Mouse (Mus musculus) myocyte (in vitro differentiated cells): ENCODE data around the gene Abcc10. TPM values are rescaled to one million over a fixed set of nuclear protein-coding genes. Genes with fewer than 3 reads are reported as not detected.

Experiments
- H3K27me3 ChIP-seq: one replicate; pipeline ENCODE4 v1.6.1; 2011; ENCODE audit not compliant: control insufficient read depth, insufficient read depth, insufficient read length
- H3K36me3 ChIP-seq: one replicate; pipeline ENCODE4 v1.6.1; 2011; ENCODE audit not compliant: control insufficient read depth, insufficient read depth
- H3K4me2 ChIP-seq: one replicate; pipeline ENCODE4 v1.6.1; 2011; ENCODE audit warnings: low read depth, control low read depth
- H3K4me3 ChIP-seq: one replicate; pipeline ENCODE4 v1.5.1; 2011; ENCODE audit warnings: mild to moderate bottlenecking, control low read depth, moderate library complexity
- H3K79me2 ChIP-seq: one replicate; pipeline ENCODE4 v1.6.1; 2011; ENCODE audit not compliant: control insufficient read depth, insufficient read depth
- H3ac ChIP-seq: one replicate; pipeline ENCODE4 v1.6.1; 2011; ENCODE audit not compliant: control insufficient read depth, insufficient read length
- CEBPB ChIP-seq: IDR thresholded peaks from 2 replicates; pipeline ENCODE4 v1.6.1; 2011; ENCODE audit warnings: mild to moderate bottlenecking, moderate library complexity; ENCODE audit not compliant: poor library complexity, insufficient read depth, severe bottlenecking
- E2F4 ChIP-seq: IDR thresholded peaks from one replicate; pipeline ENCODE4 v1.6.1; 2011; ENCODE audit warnings: mild to moderate bottlenecking, control low read depth, moderate library complexity; ENCODE audit not compliant: insufficient read depth
- MAX ChIP-seq: IDR thresholded peaks from one replicate; pipeline ENCODE4 v1.6.1; 2011; ENCODE audit warnings: low read depth, mild to moderate bottlenecking, control low read depth
- MYOD1 ChIP-seq, 3 experiments: IDR thresholded peaks; one replicate each; pipeline ENCODE4 v1.6.1; 2011; ENCODE audit warnings: control low read depth in 2 of 3, low read depth in 2 of 3, mild to moderate bottlenecking in 2 of 3, moderate library complexity in 1 of 3; ENCODE audit not compliant: insufficient read length in 2 of 3, control insufficient read depth in 1 of 3
- MYOG ChIP-seq, 3 experiments: IDR thresholded peaks; one replicate each; pipeline ENCODE4 v1.6.1; 2011; ENCODE audit warnings: control low read depth in 2 of 3, low read depth in 2 of 3, mild to moderate bottlenecking in 2 of 3; ENCODE audit not compliant: insufficient read length in 2 of 3, control insufficient read depth in 1 of 3, insufficient read depth in 1 of 3
- POLR2A ChIP-seq: IDR thresholded peaks from one replicate; pipeline ENCODE4 v1.6.1; 2011; ENCODE audit warnings: low read depth, mild to moderate bottlenecking, control low read depth, moderate library complexity; ENCODE audit not compliant: insufficient read length
- POLR2AphosphoS2 ChIP-seq: IDR thresholded peaks from one replicate; pipeline ENCODE4 v1.6.1; 2011; ENCODE audit warnings: low read depth, control low read depth; ENCODE audit not compliant: insufficient read length
- REST ChIP-seq: IDR thresholded peaks from one replicate; pipeline ENCODE4 v1.6.1; 2011; ENCODE audit warnings: mild to moderate bottlenecking, control low read depth, moderate library complexity; ENCODE audit not compliant: insufficient read depth, insufficient read length
- SRF ChIP-seq: IDR thresholded peaks from one replicate; pipeline ENCODE4 v1.6.1; 2011; ENCODE audit warnings: low read depth; ENCODE audit not compliant: control insufficient read depth, insufficient read length
- TCF12 ChIP-seq: IDR thresholded peaks from one replicate; pipeline ENCODE4 v1.6.1; 2011; ENCODE audit warnings: mild to moderate bottlenecking, control low read depth; ENCODE audit not compliant: poor library complexity, insufficient read depth, severe bottlenecking
- TCF3 ChIP-seq: IDR thresholded peaks from one replicate; pipeline ENCODE4 v1.6.1; 2011; ENCODE audit warnings: low read depth, control low read depth; ENCODE audit not compliant: insufficient read length
- USF1 ChIP-seq: IDR thresholded peaks from one replicate; pipeline ENCODE4 v1.6.1; 2011; ENCODE audit warnings: low read depth, mild to moderate bottlenecking, control low read depth, moderate library complexity
- polyA plus RNA-seq: library from polyadenylated mRNA; unstranded; fragments of >200 nt; fragmentation: generic; extraction: Trizol; gene quantifications from one replicate; pipeline ENCODE4 v1.2.1, GENCODE M21; 2012; ENCODE audit warnings: missing spikeins

Abcc10 gene
- polyA plus RNA-seq, 1 experiment, result 4.6 TPM

GRCm38 (mm10) chr17:46296601-46297000, 31.6 kb downstream of the Abcc10 start:
- Histone ChIP-seq H3K27me3 (peaks cover 21% of the 10 kb centered on the region), H3K79me2 (no peaks in the 10 kb centered on the region), H3K4me3 (no peak overlapping the region), H3K36me3 (no peaks in the 10 kb centered on the region), H3K4me2 (no peak overlapping the region), H3ac (no peak overlapping the region)
- TF ChIP-seq POLR2A (no peak), TCF3 (no peak)

DNA sequence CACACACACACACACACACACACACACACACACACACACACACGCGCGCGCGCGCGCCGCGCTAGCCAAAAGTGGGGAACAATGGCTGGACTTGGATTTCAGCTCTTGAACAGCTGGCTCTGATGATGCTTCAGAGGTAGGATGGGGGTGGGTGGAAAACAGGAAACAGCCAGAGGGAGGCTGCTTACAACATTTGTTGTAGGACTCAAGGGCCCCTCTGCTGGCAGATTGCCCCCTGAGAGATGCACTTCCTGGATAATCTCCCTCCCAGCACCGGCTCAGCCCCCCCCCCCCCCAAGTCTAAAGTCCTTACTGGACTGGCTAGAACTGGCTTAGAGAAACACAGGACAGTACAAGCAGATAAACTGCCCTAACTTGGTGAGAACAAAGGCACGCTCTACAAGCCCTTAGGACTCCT, 40.5 kb downstream of the Abcc10 start:
- Histone ChIP-seq H3K4me3 (no peak overlapping the region), H3K27me3 (peaks cover 3% of the 10 kb centered on the region), H3K36me3 (no peaks in the 10 kb centered on the region), H3K79me2 (peaks cover under 1% of the 10 kb centered on the region), H3K4me2 (no peak overlapping the region), H3ac (no peak overlapping the region)
- TF ChIP-seq MAX (no peak), MYOG (IDR thresholded peaks at IDR 0.05; ENCODE audit: control insufficient read depth in 1 of 3, insufficient read depth in 1 of 3, insufficient read length in 2 of 3, low read depth in 2 of 3) (no peak), E2F4 (no peak), POLR2AphosphoS2 (no peak), TCF3 (no peak), TCF12 (no peak), CEBPB (no peak), POLR2A (no peak), SRF (no peak), MYOD1 (IDR thresholded peaks at IDR 0.05; ENCODE audit: control insufficient read depth in 1 of 3, insufficient read length in 2 of 3, low read depth in 2 of 3) (no peak), REST (no peak), USF1 (no peak)

- Histone ChIP-seq H3K4me2 (no peak overlapping the region), H3K4me3 (no peak overlapping the region), H3K27me3 (no peaks in the 10 kb centered on the region), H3K79me2 (peaks cover 24% of the 10 kb centered on the region), H3ac (no peak overlapping the region), H3K36me3 (no peaks in the 10 kb centered on the region)
- TF ChIP-seq MAX (no peak), TCF12 (no peak), E2F4 (no peak), TCF3 (no peak), REST (no peak), POLR2A (no peak), MYOD1 (IDR thresholded peaks at IDR 0.05; ENCODE audit: control insufficient read depth in 1 of 3, insufficient read length in 2 of 3, low read depth in 2 of 3) (no peak), CEBPB (no peak), SRF (no peak), POLR2AphosphoS2 (no peak), MYOG (IDR thresholded peaks at IDR 0.05; ENCODE audit: control insufficient read depth in 1 of 3, insufficient read depth in 1 of 3, insufficient read length in 2 of 3, low read depth in 2 of 3) (no peak), USF1 (no peak)
Measured at GRCm38 (mm10) chr17:46285407-46285806, 42.7 kb downstream of the Abcc10 start.

DNA sequence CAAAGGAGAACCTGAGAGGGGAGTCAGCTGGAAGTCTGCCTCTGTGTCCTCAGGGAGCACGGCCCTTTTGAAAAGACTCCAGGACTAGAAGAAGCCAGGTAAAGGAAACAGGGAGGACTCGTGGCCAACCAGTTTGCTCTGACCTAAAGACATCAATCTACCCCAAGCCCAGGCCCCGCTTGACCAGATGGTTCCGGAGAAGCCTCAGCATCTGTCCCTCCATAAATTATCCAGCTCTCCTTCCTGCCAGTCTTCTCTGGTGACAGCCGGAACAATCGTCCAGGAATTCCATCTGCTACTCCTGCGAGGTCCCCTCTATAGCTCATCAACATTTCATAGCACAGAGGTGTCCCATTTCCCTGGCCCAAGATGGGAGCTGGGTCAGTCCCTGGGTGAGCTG, 43.5 kb downstream of the Abcc10 start:
- Histone ChIP-seq H3K36me3 (no peaks in the 10 kb centered on the region), H3K27me3 (no peaks in the 10 kb centered on the region), H3K4me2 (peak overlapping the region; percentile 30), H3K4me3 (no peak overlapping the region), H3K79me2 (peaks cover 31% of the 10 kb centered on the region), H3ac (no peak overlapping the region)
- no peak for TF ChIP-seq E2F4
- TF ChIP-seq USF1, result no peak
- no peak for TF ChIP-seq TCF3
- TF ChIP-seq MYOD1 (IDR thresholded peaks at IDR 0.05; ENCODE audit: control insufficient read depth in 1 of 3, insufficient read length in 2 of 3, low read depth in 2 of 3), result peak; percentile 72 to 94 (median 85)
- TF ChIP-seq MAX, result no peak
- no peak for TF ChIP-seq SRF
- TF ChIP-seq POLR2AphosphoS2, result no peak
- no peak for TF ChIP-seq REST
- peak; percentile 6 for TF ChIP-seq TCF12
- no peak for TF ChIP-seq CEBPB
- TF ChIP-seq POLR2A, result no peak
- TF ChIP-seq MYOG (IDR thresholded peaks at IDR 0.05; ENCODE audit: control insufficient read depth in 1 of 3, insufficient read depth in 1 of 3, insufficient read length in 2 of 3, low read depth in 2 of 3), result peak in 2 of 3 experiments; percentile 60 to 75

DNA sequence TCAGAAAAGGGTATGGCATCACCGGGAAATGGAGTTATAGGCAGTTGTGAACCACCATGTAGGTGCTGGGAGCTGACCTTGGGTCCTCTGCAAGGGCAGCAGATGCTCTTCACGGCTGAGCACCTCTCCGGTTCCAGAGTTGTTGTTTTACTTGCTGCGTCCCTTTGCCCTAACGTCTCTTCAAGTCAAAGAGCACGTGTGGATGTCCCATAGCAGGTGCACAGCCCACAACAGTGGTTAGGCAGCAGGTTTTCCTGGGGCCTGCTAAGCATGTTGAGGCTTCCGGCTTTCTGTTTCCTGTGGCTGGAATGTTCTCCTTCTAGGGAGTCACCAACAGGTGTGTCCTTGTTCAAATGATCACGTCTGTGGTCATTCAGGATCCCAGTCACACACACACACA, 44.2 kb downstream of the Abcc10 start:
- Histone ChIP-seq H3K79me2 (peaks cover 36% of the 10 kb centered on the region), H3K27me3 (no peaks in the 10 kb centered on the region), H3ac (no peak overlapping the region), H3K36me3 (peaks cover 2% of the 10 kb centered on the region), H3K4me2 (no peak overlapping the region), H3K4me3 (no peak overlapping the region)
- TF ChIP-seq TCF3 (peak; percentile 52), E2F4 (no peak), SRF (no peak), REST (no peak), USF1 (no peak), TCF12 (peak; percentile 52), POLR2AphosphoS2 (no peak), MYOD1 (IDR thresholded peaks at IDR 0.05; ENCODE audit: control insufficient read depth in 1 of 3, insufficient read length in 2 of 3, low read depth in 2 of 3) (peak; percentile 35 to 89 (median 87)), MYOG (IDR thresholded peaks at IDR 0.05; ENCODE audit: control insufficient read depth in 1 of 3, insufficient read depth in 1 of 3, insufficient read length in 2 of 3, low read depth in 2 of 3) (peak; percentile 8 to 93 (median 42))
